Mouse (Mus musculus): ENCODE results near the gene Chst4. TPM values are rescaled to one million over a fixed set of nuclear protein-coding genes. Genes with fewer than 3 reads are reported as not detected.
A peak's percentile ranks its signal among the peaks of the same experiment; 100 is the strongest.

Gene Chst4
- polyA plus RNA-seq, 1 experiment from 2014 or later, result 6.2 TPM

GRCm38 (mm10) chr8:110065676-110066075 lies 26.1 kb upstream of the Chst4 start:
- Histone ChIP-seq H3K36me3 (ENCODE audit: control insufficient read depth, insufficient read depth) (no peaks in the 10 kb centered on the region), H3K9me3 (ENCODE audit: control insufficient read depth) (0 out of 2 replicates have a peak, but pooled peaks cover 3% of the 10 kb centered on the region), H3K9ac (ENCODE audit: low read depth, low read length) (no peak overlapping the region), H3K27me3 (replicated peaks; ENCODE audit: control insufficient read depth, insufficient read depth, low read length) (no peaks in the 10 kb centered on the region; the same call in 1 of the 2 replicates), H3K27ac (ENCODE audit: low read depth, low read length) (no peak overlapping the region), H3K4me1 (replicated peaks; ENCODE audit: control insufficient read depth, insufficient read depth, low read length) (no peaks in the 10 kb centered on the region), H3K4me3 (ENCODE audit: low read depth, low read length) (no peak overlapping the region), H3K4me2 (replicated peaks; ENCODE audit: low read depth) (no peak overlapping the region)
- no peak for ATAC-seq
- 89% methylated on average over 4 of the region's 4 CpGs for WGBS
- TF ChIP-seq CTCF (IDR thresholded peaks at IDR 0.05; ENCODE audit: low read depth), result no peak

- Histone ChIP-seq H3K36me3 (ENCODE audit: control insufficient read depth, insufficient read depth) (no peaks in the 10 kb centered on the region), H3K9ac (ENCODE audit: low read depth, low read length) (no peak overlapping the region), H3K9me3 (ENCODE audit: control insufficient read depth) (0 out of 2 replicates have a peak, but pooled peaks cover 3% of the 10 kb centered on the region), H3K4me1 (replicated peaks; ENCODE audit: control insufficient read depth, insufficient read depth, low read length) (no peaks in the 10 kb centered on the region), H3K4me3 (ENCODE audit: low read depth, low read length) (no peak overlapping the region), H3K27me3 (replicated peaks; ENCODE audit: control insufficient read depth, insufficient read depth, low read length) (no peaks in the 10 kb centered on the region), H3K4me2 (replicated peaks; ENCODE audit: low read depth) (no peak overlapping the region), H3K27ac (ENCODE audit: low read depth, low read length) (no peak overlapping the region)
- TF ChIP-seq CTCF (IDR thresholded peaks at IDR 0.05; ENCODE audit: low read depth), result no peak
- whole genome bisulfite sequencing, result 91% methylated on average over 18 of the region's 18 CpGs
- ATAC-seq, result no peak
Observed at GRCm38 (mm10) chr8:110064606-110065365, 25.2 kb upstream of the Chst4 start.

GRCm38 (mm10) chr8:110064161-110064560 lies 24.6 kb upstream of the Chst4 start:
- Histone ChIP-seq H3K4me3 (ENCODE audit: low read depth, low read length) (no peak overlapping the region), H3K36me3 (ENCODE audit: control insufficient read depth, insufficient read depth) (no peaks in the 10 kb centered on the region), H3K4me1 (replicated peaks; ENCODE audit: control insufficient read depth, insufficient read depth, low read length) (no peaks in the 10 kb centered on the region), H3K9ac (ENCODE audit: low read depth, low read length) (no peak overlapping the region), H3K27ac (ENCODE audit: low read depth, low read length) (no peak overlapping the region), H3K27me3 (replicated peaks; ENCODE audit: control insufficient read depth, insufficient read depth, low read length) (no peaks in the 10 kb centered on the region), H3K4me2 (replicated peaks; ENCODE audit: low read depth) (no peak overlapping the region), H3K9me3 (ENCODE audit: control insufficient read depth) (0 out of 2 replicates have a peak, but pooled peaks cover 3% of the 10 kb centered on the region)
- no peak for TF ChIP-seq CTCF (IDR thresholded peaks at IDR 0.05; ENCODE audit: low read depth)
- no peak for ATAC-seq
- WGBS, result 41% methylated on average over 9 of the region's 9 CpGs

GRCm38 (mm10) chr8:110058207-110058606 lies 18.7 kb upstream of the Chst4 start:
- no peak for TF ChIP-seq CTCF (IDR thresholded peaks at IDR 0.05; ENCODE audit: low read depth)
- Histone ChIP-seq H3K9me3 (ENCODE audit: control insufficient read depth) (0 out of 2 replicates have a peak, but pooled peaks cover 3% of the 10 kb centered on the region), H3K4me1 (replicated peaks; ENCODE audit: control insufficient read depth, insufficient read depth, low read length) (no peaks in the 10 kb centered on the region), H3K9ac (ENCODE audit: low read depth, low read length) (no peak overlapping the region), H3K4me2 (replicated peaks; ENCODE audit: low read depth) (no peak overlapping the region), H3K27ac (ENCODE audit: low read depth, low read length) (no peak overlapping the region), H3K4me3 (ENCODE audit: low read depth, low read length) (no peak overlapping the region), H3K36me3 (ENCODE audit: control insufficient read depth, insufficient read depth) (no peaks in the 10 kb centered on the region), H3K27me3 (replicated peaks; ENCODE audit: control insufficient read depth, insufficient read depth, low read length) (no peaks in the 10 kb centered on the region)
- no peak for ATAC-seq
- WGBS, result 73% methylated on average over 8 of the region's 8 CpGs

- H3K27ac ChIP-seq (ENCODE audit: low read depth, low read length), result no peak overlapping the region
- H3K9ac ChIP-seq (ENCODE audit: low read depth, low read length), result no peak overlapping the region
- no peak overlapping the region for H3K4me3 ChIP-seq (ENCODE audit: low read depth, low read length)
- no peaks in the 10 kb centered on the region for H3K36me3 ChIP-seq (ENCODE audit: control insufficient read depth, insufficient read depth)
- no peak overlapping the region for H3K4me2 ChIP-seq (replicated peaks; ENCODE audit: low read depth)
- H3K27me3 ChIP-seq (replicated peaks; ENCODE audit: control insufficient read depth, insufficient read depth, low read length), result peaks cover 5% of the 10 kb centered on the region; the same call in 1 of the 2 replicates
- WGBS, result 37% methylated on average over 6 of the region's 6 CpGs
- no peaks in the 10 kb centered on the region for H3K9me3 ChIP-seq (ENCODE audit: control insufficient read depth)
- H3K4me1 ChIP-seq (replicated peaks; ENCODE audit: control insufficient read depth, insufficient read depth, low read length), result no peaks in the 10 kb centered on the region
- no peak for ATAC-seq
- TF ChIP-seq CTCF (IDR thresholded peaks at IDR 0.05; ENCODE audit: low read depth), result no peak
Observed at GRCm38 (mm10) chr8:110051208-110051607, 11.7 kb upstream of the Chst4 start.

- H3K27ac ChIP-seq (ENCODE audit: low read depth, low read length), result 0 out of 2 replicates have a peak overlapping the region, but pooled peaks have one; percentile 15
- no peak overlapping the region for H3K9ac ChIP-seq (ENCODE audit: low read depth, low read length)
- H3K36me3 ChIP-seq (ENCODE audit: control insufficient read depth, insufficient read depth), result no peaks in the 10 kb centered on the region
- H3K4me2 ChIP-seq (replicated peaks; ENCODE audit: low read depth), result no peak overlapping the region
- no peaks in the 10 kb centered on the region for H3K27me3 ChIP-seq (replicated peaks; ENCODE audit: control insufficient read depth, insufficient read depth, low read length)
- H3K4me3 ChIP-seq (ENCODE audit: low read depth, low read length), result no peak overlapping the region
- peaks cover 3% of the 10 kb centered on the region; the same call in 1 of the 2 replicates for H3K9me3 ChIP-seq (ENCODE audit: control insufficient read depth)
- H3K4me1 ChIP-seq (replicated peaks; ENCODE audit: control insufficient read depth, insufficient read depth, low read length), result peaks cover 3% of the 10 kb centered on the region; the same call in 1 of the 2 replicates
- 55% methylated on average over 4 of the region's 4 CpGs for WGBS
- TF ChIP-seq CTCF (IDR thresholded peaks at IDR 0.05; ENCODE audit: low read depth), result no peak
- 0 out of 2 replicates have a peak, but pooled peaks have one; percentile 31 for ATAC-seq
Observed at GRCm38 (mm10) chr8:110040509-110040908, 969 bp upstream of the Chst4 start.

All from intestine, postnatal 0 days (tissue).